Mouse (Mus musculus): ENCODE measurements at regions not wholly inside any gene's neighbourhood (a gene's known extent, or its start where the extent isn't known, plus 50 kb on each side); places are given as distances from the start of the nearest gene placed in this dataset.

DNA sequence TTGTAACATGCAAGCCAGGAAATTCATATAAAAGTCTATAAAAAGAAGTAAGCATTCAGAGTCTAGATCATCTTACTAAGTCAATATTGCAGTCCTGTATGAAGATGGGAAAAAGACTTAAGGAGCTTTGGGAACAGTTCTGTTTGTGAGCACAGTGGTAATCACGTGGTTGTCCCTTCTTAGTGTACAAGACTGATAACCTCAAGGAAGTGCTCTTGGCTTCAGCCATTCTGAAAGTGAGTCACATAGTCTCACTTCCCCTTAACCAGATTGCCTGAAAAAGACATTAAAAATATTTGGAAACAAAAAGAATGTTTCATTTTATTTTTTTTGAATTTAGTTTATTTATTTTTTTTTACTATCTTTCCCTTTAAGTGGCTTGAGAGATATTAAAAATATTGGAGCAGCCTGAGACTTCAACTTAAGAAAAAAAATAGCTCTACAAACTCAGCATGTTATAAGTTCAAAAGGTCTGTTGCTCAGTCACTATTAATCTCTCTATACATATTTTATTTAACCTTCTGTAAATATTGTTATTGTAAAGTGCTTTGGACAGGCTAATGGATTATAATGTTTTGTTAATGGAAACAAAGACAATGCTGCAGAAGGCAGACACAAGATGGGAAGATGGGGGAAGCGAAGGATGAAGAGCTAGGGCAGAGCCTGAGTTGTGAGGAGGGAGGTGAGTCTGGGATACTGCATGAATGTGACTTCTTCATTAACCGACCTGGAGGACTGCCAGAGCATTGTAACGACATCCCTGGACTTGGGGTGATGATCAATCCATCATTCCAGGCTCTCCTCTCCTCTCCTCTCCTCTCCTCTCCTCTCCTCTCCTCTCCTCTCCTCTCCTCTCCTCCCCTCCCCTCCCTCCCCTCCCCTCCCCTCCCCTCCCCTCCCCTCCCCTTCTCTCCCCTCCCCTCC is 300.2 kb upstream of the Mpdz start:
- H3K9me3 ChIP-seq (replicated peaks; ENCODE audit: insufficient read depth, low read length) = no peaks in the 10 kb centered on the region
- no peak for DNase-seq (ENCODE audit: low read depth, low spot score)
- H3K36me3 ChIP-seq (ENCODE audit: control insufficient read depth in 1 of 2, insufficient read depth in 2 of 2, low read length in 2 of 2) = no peaks in the 10 kb centered on the region
- H3K79me2 ChIP-seq (ENCODE audit: control insufficient read depth, insufficient read depth, low read length, poor library complexity) = no peaks in the 10 kb centered on the region
- H3K4me1 ChIP-seq (ENCODE audit: control insufficient read depth in 1 of 2, insufficient read depth in 2 of 2, low read length in 2 of 2) = no peaks in the 10 kb centered on the region
- TF ChIP-seq ZMIZ1 (IDR thresholded peaks at IDR 0.05; ENCODE audit: low read depth, low read length) (no peak), MYB (IDR thresholded peaks at IDR 0.05; ENCODE audit: low read depth, low read length) (no peak), CHD2 (IDR thresholded peaks at IDR 0.05; ENCODE audit: low read length) (no peak), MAX (IDR thresholded peaks at IDR 0.05; ENCODE audit: low read length) (no peak)
- H3K4me3 ChIP-seq (ENCODE audit: control insufficient read depth in 1 of 2, insufficient read depth in 1 of 2, low read depth in 2 of 2, low read length in 2 of 2) = no peak overlapping the region
- H3K9ac ChIP-seq (ENCODE audit: control insufficient read depth, low read depth, low read length, poor library complexity, severe bottlenecking) = no peak overlapping the region
- no peak overlapping the region for H3K27ac ChIP-seq (ENCODE audit: control insufficient read depth, low read depth, low read length)
- no peaks in the 10 kb centered on the region for H3K27me3 ChIP-seq (ENCODE audit: control insufficient read depth in 1 of 2, insufficient read depth in 2 of 2, low read length in 2 of 2)

- Histone ChIP-seq H3K27ac (ENCODE audit: control insufficient read depth, low read depth, low read length) (no peak overlapping the region), H3K27me3 (ENCODE audit: control insufficient read depth in 1 of 2, insufficient read depth in 2 of 2, low read length in 2 of 2) (no peaks in the 10 kb centered on the region), H3K4me1 (ENCODE audit: control insufficient read depth in 1 of 2, insufficient read depth in 2 of 2, low read length in 2 of 2) (no peaks in the 10 kb centered on the region), H3K36me3 (ENCODE audit: control insufficient read depth in 1 of 2, insufficient read depth in 2 of 2, low read length in 2 of 2) (no peaks in the 10 kb centered on the region), H3K9me3 (replicated peaks; ENCODE audit: insufficient read depth, low read length) (no peaks in the 10 kb centered on the region), H3K4me3 (ENCODE audit: control insufficient read depth in 1 of 2, insufficient read depth in 1 of 2, low read depth in 2 of 2, low read length in 2 of 2) (no peak overlapping the region), H3K79me2 (ENCODE audit: control insufficient read depth, insufficient read depth, low read length, poor library complexity) (no peaks in the 10 kb centered on the region), H3K9ac (ENCODE audit: control insufficient read depth, low read depth, low read length, poor library complexity, severe bottlenecking) (no peak overlapping the region)
- TF ChIP-seq MAFK (IDR thresholded peaks at IDR 0.05; ENCODE audit: borderline replicate concordance, low read depth, low read length) = no peak
- DNase-seq (ENCODE audit: low read depth, low spot score) = no peak
Measured at GRCm38 (mm10) chr4:81734391-81734790, 291.8 kb upstream of the Mpdz start.

GRCm38 (mm10) chr4:81730386-81730785 is 287.8 kb upstream of the Mpdz start:
- no peaks in the 10 kb centered on the region for H3K36me3 ChIP-seq (ENCODE audit: control insufficient read depth in 1 of 2, insufficient read depth in 2 of 2, low read length in 2 of 2)
- H3K4me1 ChIP-seq (ENCODE audit: control insufficient read depth in 1 of 2, insufficient read depth in 2 of 2, low read length in 2 of 2) = no peaks in the 10 kb centered on the region
- no peaks in the 10 kb centered on the region for H3K79me2 ChIP-seq (ENCODE audit: control insufficient read depth, insufficient read depth, low read length, poor library complexity)
- no peak overlapping the region for H3K4me3 ChIP-seq (ENCODE audit: control insufficient read depth in 1 of 2, insufficient read depth in 1 of 2, low read depth in 2 of 2, low read length in 2 of 2)
- H3K9me3 ChIP-seq (replicated peaks; ENCODE audit: insufficient read depth, low read length) = no peaks in the 10 kb centered on the region
- H3K27ac ChIP-seq (ENCODE audit: control insufficient read depth, low read depth, low read length) = no peak overlapping the region
- DNase-seq (ENCODE audit: low read depth, low spot score) = no peak
- no peak for TF ChIP-seq USF2 (IDR thresholded peaks at IDR 0.05; ENCODE audit: borderline replicate concordance in 1 of 2, insufficient read depth in 1 of 2, low read depth in 1 of 2, low read length in 2 of 2)
- TF ChIP-seq ZNF384 (IDR thresholded peaks at IDR 0.05; ENCODE audit: low read depth, low read length) = no peak
- TF ChIP-seq POLR2A (IDR thresholded peaks at IDR 0.05; ENCODE audit: control insufficient read depth in 1 of 2, insufficient read depth in 1 of 2, low read depth in 1 of 2, low read length in 2 of 2, poor library complexity in 1 of 2) = no peak
- TF ChIP-seq POLR2AphosphoS5 (IDR thresholded peaks at IDR 0.05; ENCODE audit: borderline replicate concordance, low read depth, low read length) = no peak
- TF ChIP-seq BHLHE40 (IDR thresholded peaks at IDR 0.05; ENCODE audit: borderline replicate concordance, low read depth, low read length) = no peak
- no peak for TF ChIP-seq KAT2A (conservative IDR thresholded peaks at IDR 0.05; ENCODE audit: low read depth, low read length)
- TF ChIP-seq SIN3A (IDR thresholded peaks at IDR 0.05; ENCODE audit: low read length) = no peak
- TF ChIP-seq UBTF (IDR thresholded peaks at IDR 0.05; ENCODE audit: borderline replicate concordance, insufficient read depth, low read depth, low read length) = no peak
- TF ChIP-seq RAD21 (IDR thresholded peaks at IDR 0.05; ENCODE audit: low read depth, low read length) = no peak
- no peak for TF ChIP-seq ZC3H11A (IDR thresholded peaks at IDR 0.05; ENCODE audit: low read depth, low read length)
- no peak for TF ChIP-seq MYC (IDR thresholded peaks at IDR 0.05; ENCODE audit: low read depth, low read length)
- TF ChIP-seq POLR2AphosphoS2 (IDR thresholded peaks at IDR 0.05; ENCODE audit: low read length) = no peak
- TF ChIP-seq TCF12 (IDR thresholded peaks at IDR 0.05; ENCODE audit: low read depth, low read length) = no peak
- TF ChIP-seq CHD1 (IDR thresholded peaks at IDR 0.05; ENCODE audit: low read depth, low read length) = no peak
- TF ChIP-seq JUND (IDR thresholded peaks at IDR 0.05; ENCODE audit: low read depth, low read length) = no peak
- no peak for TF ChIP-seq ZMIZ1 (IDR thresholded peaks at IDR 0.05; ENCODE audit: low read depth, low read length)
- no peak for TF ChIP-seq HCFC1 (IDR thresholded peaks at IDR 0.05; ENCODE audit: low read depth, low read length)
- TF ChIP-seq RCOR1 (IDR thresholded peaks at IDR 0.05; ENCODE audit: low read depth, low read length) = no peak
- TF ChIP-seq MAZ (IDR thresholded peaks at IDR 0.05; ENCODE audit: low read depth, low read length) = no peak
- TF ChIP-seq MAFK (IDR thresholded peaks at IDR 0.05; ENCODE audit: borderline replicate concordance, low read depth, low read length) = no peak
- no peaks in the 10 kb centered on the region for H3K27me3 ChIP-seq (ENCODE audit: control insufficient read depth in 1 of 2, insufficient read depth in 2 of 2, low read length in 2 of 2)
- no peak overlapping the region for H3K9ac ChIP-seq (ENCODE audit: control insufficient read depth, low read depth, low read length, poor library complexity, severe bottlenecking)

All from MEL (cell line).